Mouse (Mus musculus) stomach, postnatal 0 days (tissue): ENCODE measurements around the gene Nup214.

ENCODE experiments used
- CTCF ChIP-seq: IDR thresholded peaks from 2 replicates; pipeline ENCODE4 v1.5.1; 2016; ENCODE audit warnings: antibody characterized with exemption, low read depth, mild to moderate bottlenecking, moderate library complexity
- EP300 ChIP-seq: optimal IDR thresholded peaks from 2 replicates; pipeline ENCODE3; 2016; ENCODE audit warnings: antibody characterized with exemption

DNA sequence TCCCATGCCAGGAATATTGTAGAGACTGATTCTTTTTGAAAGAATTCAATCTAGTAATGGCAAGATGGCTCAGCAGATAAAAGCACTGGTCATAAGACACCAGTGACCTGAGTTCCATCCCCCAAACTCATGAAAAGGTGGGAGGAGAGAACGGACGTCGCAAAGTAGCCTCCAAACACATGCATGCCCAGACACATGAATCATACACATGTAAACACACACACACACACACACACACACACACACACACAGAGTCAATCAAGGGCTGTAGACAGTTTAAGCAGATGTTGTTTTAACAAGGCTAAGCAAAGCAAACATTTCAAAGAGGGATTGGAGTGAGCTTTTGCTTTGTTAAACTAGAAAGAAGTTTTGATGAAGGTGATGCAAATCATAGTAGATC is 10.0 kb upstream of the Nup214 start:
- TF ChIP-seq EP300 (no peak), CTCF (no peak)
